Mouse (Mus musculus) CH12.LX (cell line): ENCODE data around the gene Lcat. TPM values are rescaled to one million over a fixed set of nuclear protein-coding genes. Genes with fewer than 3 reads are reported as not detected.

Experiments used
- DNase-seq: peaks from one replicate; pipeline ENCODE4 v3.0.0-alpha.2; 2013; ENCODE audit errors: extremely low read depth
- H3K27ac ChIP-seq: 2 replicates; pipeline ENCODE4 v1.5.1; 2012; ENCODE audit warnings: low read depth, mild to moderate bottlenecking, control low read depth, moderate library complexity; ENCODE audit not compliant: insufficient read depth
- H3K27me3 ChIP-seq: replicated peaks from 2 replicates; pipeline ENCODE3; 2012; ENCODE audit warnings: inconsistent platforms
- H3K36me3 ChIP-seq, 2 experiments: replicated peaks in 1 of 2; 2 replicates each; pipeline versions ENCODE3 to v1.6.1; 2012; ENCODE audit warnings: inconsistent platforms in 1 of 2, low read length in 1 of 2, mild to moderate bottlenecking in 1 of 2, mixed read lengths in 1 of 2, moderate library complexity in 1 of 2; ENCODE audit not compliant: control insufficient read depth in 1 of 2, insufficient read depth in 1 of 2
- H3K4me1 ChIP-seq, 2 experiments: 2 replicates each; pipeline ENCODE4 v1.6.1; 2012; ENCODE audit warnings: inconsistent platforms in 1 of 2, moderate library complexity in 1 of 2; ENCODE audit not compliant: insufficient read depth in 2 of 2, control insufficient read depth in 1 of 2
- H3K4me2 ChIP-seq: 2 replicates; pipeline ENCODE4 v1.6.1; 2012; ENCODE audit warnings: low read depth, mild to moderate bottlenecking, control low read depth; ENCODE audit not compliant: poor library complexity, insufficient read depth, severe bottlenecking
- H3K4me3 ChIP-seq, 3 experiments: fragments of 150-350 bp in 1 of 3; sonication (generic) in 1 of 3; replicated peaks in 1 of 3; 2 replicates each; pipeline versions ENCODE3 to v1.5.1; 2011 to 2012; ENCODE audit warnings: low read depth in 2 of 3, low read length in 2 of 3, mild to moderate bottlenecking in 2 of 3, moderate library complexity in 2 of 3, control low read depth in 1 of 3, improper control_type of control experiment in 1 of 3, inconsistent platforms in 1 of 3, mixed read lengths in 1 of 3; ENCODE audit not compliant: poor library complexity in 1 of 3
- H3K79me2 ChIP-seq: replicated peaks from 2 replicates; pipeline ENCODE4 v1.6.1; 2012; ENCODE audit warnings: mild to moderate bottlenecking, moderate library complexity; ENCODE audit not compliant: control insufficient read depth, poor library complexity, insufficient read depth, severe bottlenecking; ENCODE audit errors: extremely low read depth
- H3K9ac ChIP-seq: 2 replicates; pipeline ENCODE4 v1.6.1; 2012; ENCODE audit warnings: low read depth, mild to moderate bottlenecking, control low read depth, moderate library complexity; ENCODE audit not compliant: insufficient read depth
- H3K9me3 ChIP-seq: replicated peaks from 2 replicates; pipeline ENCODE3; 2012; ENCODE audit warnings: low read length, inconsistent platforms, mixed read lengths
- BHLHE40 ChIP-seq: IDR thresholded peaks from 2 replicates; pipeline ENCODE4 v1.6.1; 2011; ENCODE audit warnings: mild to moderate bottlenecking, low read depth, low read length, improper control_type of control experiment
- CHD1 ChIP-seq: IDR thresholded peaks from 2 replicates; pipeline ENCODE4 v1.6.1; 2012; ENCODE audit warnings: low read depth, low read length, improper control_type of control experiment, inconsistent platforms
- CHD2 ChIP-seq: IDR thresholded peaks from 2 replicates; pipeline ENCODE4 v1.6.1; 2011; ENCODE audit warnings: low read length, improper control_type of control experiment
- EP300 ChIP-seq: IDR thresholded peaks from 2 replicates; pipeline ENCODE4 v1.6.1; 2011; ENCODE audit warnings: low read length, improper control_type of control experiment
- MAFK ChIP-seq: IDR thresholded peaks from 2 replicates; pipeline ENCODE4 v1.6.1; 2011; ENCODE audit warnings: low read length, improper control_type of control experiment; ENCODE audit not compliant: insufficient replicate concordance
- MYC ChIP-seq: IDR thresholded peaks from 2 replicates; pipeline ENCODE4 v1.6.1; 2011; ENCODE audit warnings: low read depth, mild to moderate bottlenecking, improper control_type of control experiment, low read length
- POLR2A ChIP-seq: IDR thresholded peaks from 2 replicates; pipeline ENCODE4 v1.6.1; 2011; ENCODE audit warnings: low read depth, mild to moderate bottlenecking, improper control_type of control experiment, low read length
- POLR2AphosphoS2 ChIP-seq: IDR thresholded peaks from 2 replicates; pipeline ENCODE4 v1.6.1; 2011; ENCODE audit warnings: low read depth, low read length, improper control_type of control experiment
- RCOR1 ChIP-seq: conservative IDR thresholded peaks from 2 replicates; pipeline ENCODE4 v1.6.1; 2012; ENCODE audit warnings: low read depth, mild to moderate bottlenecking, inconsistent platforms, low read length, improper control_type of control experiment
- TBP ChIP-seq: conservative IDR thresholded peaks from 2 replicates; pipeline ENCODE4 v1.6.1; 2011; ENCODE audit warnings: low read depth, low read length, improper control_type of control experiment
- TCF12 ChIP-seq: IDR thresholded peaks from 2 replicates; pipeline ENCODE4 v1.6.1; 2014; ENCODE audit warnings: low read depth, mild to moderate bottlenecking, inconsistent platforms, low read length, improper control_type of control experiment
- ZC3H11A ChIP-seq: IDR thresholded peaks from 2 replicates; pipeline ENCODE4 v1.6.1; 2012; ENCODE audit warnings: low read depth, mild to moderate bottlenecking, inconsistent platforms, low read length, improper control_type of control experiment
- ZKSCAN1 ChIP-seq: IDR thresholded peaks from 2 replicates; pipeline ENCODE4 v1.6.1; 2012; ENCODE audit warnings: low read depth, inconsistent platforms, low read length, improper control_type of control experiment, borderline replicate concordance
- dilution Hi-C: fragments of 300-500 bp; cut with MboI; formaldehyde crosslinking; loops from 2 replicates; pipeline ENCODE4 v1.14.3; 2020; ENCODE audit warnings: low sequenced_read_pairs; ENCODE audit not compliant: extremely low pct_unique_long_range_greater_than_20kb, extremely low pct_ligation_motif_present
- in situ Hi-C: fragments of 300-500 bp; cut with MboI; formaldehyde crosslinking; loops from 3 replicates; pipeline ENCODE4 v1.14.3; 2019; ENCODE audit warnings: low sequenced_read_pairs, low pct_ligation_motif_present, low pct_unique_long_range_greater_than_20kb, mixed read lengths
- polyA plus RNA-seq: library from polyadenylated mRNA; unstranded; fragments of >175 nt; gene quantifications from 2 replicates; pipeline ENCODE4 v1.2.1, GENCODE M21; 2012; ENCODE audit warnings: low read depth; ENCODE audit not compliant: insufficient read length
- total RNA-seq, 2 experiments: library from RNA; depleted of rRNA; stranded (reverse); fragments of 300-350 nt in 1 of 2; fragments of >200 nt in 1 of 2; gene quantifications; 2 replicates each; pipeline ENCODE4 v1.2.3; 2012 to 2014

The Lcat gene
- total and polyA plus RNA-seq, 3 experiments, result 0.17 to 0.34 TPM; not detected in 1

GRCm38 (mm10) chr8:105933762-105934161 lies 9.4 kb downstream of the Lcat start, which contains the start of gene Ctrl:
TSS of gene Ctrl (minus strand) at chr8:105933862.
- no peaks in the 10 kb centered on the region for H3K27me3 ChIP-seq
- dilution Hi-C loops (no loop called here), in situ Hi-C loops (no loop called here)
- H3K36me3 ChIP-seq, result peaks cover 27 to 71% of the 10 kb centered on the region in 2 experiments
- H3K9ac ChIP-seq, result no peak within 1 kb of the TSS
- TF ChIP-seq CHD1, result no peak
- TF ChIP-seq ZC3H11A, result no peak
- no peak for TF ChIP-seq BHLHE40
- TF ChIP-seq EP300, result no peak
- no peak for TF ChIP-seq MYC
- TF ChIP-seq TCF12, result no peak
- TF ChIP-seq ZKSCAN1, result no peak
- no peak for TF ChIP-seq POLR2AphosphoS2
- TF ChIP-seq TBP, result no peak
- no peak for TF ChIP-seq MAFK
- no peak for TF ChIP-seq RCOR1
- peaks cover 3 to 23% of the 10 kb centered on the region in 2 experiments; a peak in 3 of 4 replicates for H3K4me1 ChIP-seq
- H3K9me3 ChIP-seq, result no peaks in the 10 kb centered on the region
- H3K27ac ChIP-seq, result no peak within 1 kb of the TSS
- H3K4me2 ChIP-seq, result no peak within 1 kb of the TSS
- H3K79me2 ChIP-seq, result no peaks in the 10 kb centered on the region
- DNase-seq, result no peak
- no peak within 1 kb of the TSS for H3K4me3 ChIP-seq

- Histone ChIP-seq H3K27ac (no peak overlapping the region), H3K4me3 (no peak overlapping the region), H3K27me3 (no peaks in the 10 kb centered on the region), H3K36me3 (peaks cover 27 to 72% of the 10 kb centered on the region in 2 experiments), H3K4me1 (peaks cover 3 to 21% of the 10 kb centered on the region in 2 experiments; a peak in 3 of 4 replicates), H3K9me3 (no peaks in the 10 kb centered on the region), H3K4me2 (no peak overlapping the region), H3K79me2 (no peaks in the 10 kb centered on the region), H3K9ac (no peak overlapping the region)
- in situ Hi-C loops, result no loop called here
- dilution Hi-C loops, result no loop called here
- TF ChIP-seq MYC, result no peak
- no peak for DNase-seq
Observed at GRCm38 (mm10) chr8:105932525-105932924, 10.7 kb downstream of the Lcat start.

- dilution Hi-C loops (no loop called here), in situ Hi-C loops (no loop called here)
- no peak overlapping the region for H3K9ac ChIP-seq
- no peaks in the 10 kb centered on the region for H3K27me3 ChIP-seq
- no peak for DNase-seq
- no peaks in the 10 kb centered on the region for H3K79me2 ChIP-seq
- peaks cover 3 to 27% of the 10 kb centered on the region in 2 experiments; a peak in 3 of 4 replicates for H3K4me1 ChIP-seq
- TF ChIP-seq POLR2A, result no peak
- TF ChIP-seq CHD2, result 0 out of 2 replicates have a peak, but pooled peaks have one; percentile 9
- peaks cover 27 to 78% of the 10 kb centered on the region in 2 experiments for H3K36me3 ChIP-seq
- H3K27ac ChIP-seq, result no peak overlapping the region
- H3K4me2 ChIP-seq, result no peak overlapping the region
- no peak overlapping the region for H3K4me3 ChIP-seq
- no peaks in the 10 kb centered on the region for H3K9me3 ChIP-seq
Observed at GRCm38 (mm10) chr8:105931271-105931670, 11.9 kb downstream of the Lcat start.
